Mouse (Mus musculus): ENCODE measurements around the gene Serpine1. TPM values are rescaled to one million over a fixed set of nuclear protein-coding genes. Genes with fewer than 3 reads are reported as not detected.

Gene Serpine1
- total RNA-seq, 4 experiments from 2014 or later = 0.77 to 3.0 (median 1.8) TPM

DNA sequence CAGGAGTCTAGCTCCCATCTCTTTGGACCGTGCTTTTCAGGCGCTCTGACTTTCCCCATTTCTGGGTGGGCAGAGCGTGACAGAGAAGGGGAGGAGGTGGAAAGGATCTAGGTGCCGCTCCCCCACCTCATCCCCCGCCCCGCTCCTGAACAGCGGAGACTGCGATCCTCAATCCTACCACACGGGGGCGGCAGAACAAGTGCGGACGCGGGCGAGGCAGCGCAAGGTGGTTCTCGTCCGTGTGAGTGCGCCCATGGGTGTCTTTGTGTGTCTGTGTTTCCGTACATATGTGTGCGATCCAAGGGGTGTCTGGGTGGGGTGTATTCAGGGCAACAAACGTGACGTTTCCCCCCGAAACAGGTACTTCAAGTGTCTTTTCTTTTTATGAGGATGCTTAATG, 46.9 kb downstream of the Serpine1 start:
- peak in 1 of 2 experiments; percentile 71 for DNase-seq (ENCODE audit: low spot score in 2 of 2)

DNA sequence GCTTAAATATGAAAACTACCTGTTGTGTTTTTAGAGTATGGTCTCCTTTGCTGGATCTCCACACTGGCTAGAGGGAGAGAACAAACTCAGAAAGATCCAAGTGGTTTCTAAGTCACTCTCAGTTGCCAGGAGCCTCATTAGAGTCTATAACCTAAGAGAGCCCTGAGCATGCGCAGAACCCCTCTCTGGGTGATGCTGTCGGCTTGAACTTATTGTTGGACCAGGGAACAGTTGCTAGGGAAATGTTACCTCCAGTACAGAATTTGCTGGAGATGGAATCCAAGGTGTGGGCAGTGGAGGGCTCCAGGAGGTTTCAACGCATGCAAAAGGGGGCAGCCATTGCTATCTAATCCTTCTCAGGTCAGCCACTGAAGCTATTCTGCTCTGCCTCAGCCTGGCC, 47.8 kb downstream of the Serpine1 start:
- DNase-seq (ENCODE audit: low spot score in 2 of 2) = no peak

DNA sequence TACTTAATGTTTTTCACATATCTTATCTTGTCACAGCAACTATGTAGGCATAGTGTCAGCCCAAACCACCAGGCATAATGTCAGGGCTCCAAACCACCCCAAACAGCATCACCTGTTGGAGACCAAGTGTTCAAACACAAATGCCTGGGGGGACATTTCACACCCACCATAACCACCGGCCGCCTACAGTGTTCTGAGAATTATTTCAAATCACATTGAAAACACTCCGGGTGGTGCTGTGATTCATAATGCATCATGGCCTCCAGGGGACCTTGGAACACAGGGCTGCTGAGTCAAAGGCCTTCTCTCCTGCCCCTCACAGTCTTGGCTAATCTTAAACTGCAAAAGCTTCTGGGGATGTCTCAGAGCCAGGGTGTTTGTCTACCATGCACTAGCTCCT, 56.2 kb downstream of the Serpine1 start:
- DNase-seq (ENCODE audit: low spot score in 2 of 2) = no peak

DNA sequence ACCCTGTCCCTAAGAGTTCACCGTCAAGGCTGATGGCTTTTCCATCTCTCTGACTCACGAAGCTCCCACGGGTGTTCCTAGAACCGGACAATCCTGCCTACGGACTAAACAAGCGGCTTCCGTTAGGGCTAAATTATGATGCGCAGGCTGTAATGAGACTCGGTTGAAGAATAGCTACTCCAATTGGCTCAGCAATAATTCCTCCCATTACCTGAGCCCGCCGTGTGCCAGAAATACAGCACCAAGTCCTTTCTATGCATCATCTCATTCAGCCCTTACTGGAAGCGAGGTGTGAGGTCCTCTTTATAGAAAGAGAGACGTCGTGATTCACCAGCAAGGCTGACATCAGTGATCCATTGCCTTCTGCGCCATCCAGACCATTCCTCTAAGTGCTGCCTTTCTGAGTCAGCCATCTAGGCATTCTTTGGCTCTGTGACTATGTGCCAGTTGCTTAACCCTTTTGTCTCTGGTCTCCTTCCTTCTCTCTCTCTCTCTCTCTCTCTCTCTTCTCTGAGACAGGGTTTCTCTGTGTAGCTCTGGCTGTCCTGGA, 59.6 kb downstream of the Serpine1 start:
- no peak for DNase-seq (ENCODE audit: low spot score in 2 of 2)

Other genes starting within 250 kb of the Serpine1 start
- 1 to 10 TPM; 4.0 to 4.7 (median 4.5) TPM for gene Col26a1, start 189.1 kb downstream of the Serpine1 start, total RNA-seq (2022)
- 10 to 100 TPM; 70.1 to 86.2 (median 80.7) TPM for gene Ift22, start 164.1 kb downstream of the Serpine1 start, total RNA-seq (2022)
- 100 to 1,000 TPM; 224 to 262 (median 228) TPM for gene Fis1, start 119.0 kb downstream of the Serpine1 start, total RNA-seq (2022)
- under 1 TPM in 2 of 4 experiments, not detected in 2; 0.27 to 0.33 TPM for gene Cldn15, start 105.7 kb downstream of the Serpine1 start, total RNA-seq (2022)
- gene Plod3, start 85.2 kb downstream of the Serpine1 start, total RNA-seq (2022) = 10 to 100 TPM; 37.1 to 51.5 (median 46.0) TPM
- gene Znhit1, start 84.2 kb downstream of the Serpine1 start, total RNA-seq (2022) = 10 to 100 TPM; 74.8 to 87.6 (median 80.4) TPM
- 100 to 1,000 TPM; 162 to 206 (median 186) TPM for gene Vgf, start 45.9 kb downstream of the Serpine1 start, total RNA-seq (2022)
- gene Ap1s1, start 26.1 kb downstream of the Serpine1 start, total RNA-seq (2022) = 100 to 1,000 TPM; 309 to 341 (median 318) TPM
- gene Trim56, start 43.9 kb upstream of the Serpine1 start, total RNA-seq (2022) = 10 to 100 TPM in 1 of 4 experiments, 1 to 10 TPM in 3; 6.1 to 11.0 (median 8.1) TPM
- not detected for gene Muc3, start 77.1 kb upstream of the Serpine1 start, total RNA-seq (2022)
- gene Muc3a, start 140.1 kb upstream of the Serpine1 start, total RNA-seq (2022) = 1 to 10 TPM; 3.4 to 6.4 (median 4.9) TPM
- gene Ache, start 215.3 kb upstream of the Serpine1 start, total RNA-seq (2022) = 10 to 100 TPM; 61.0 to 73.5 (median 63.6) TPM
- gene Ufsp1, start 222.4 kb upstream of the Serpine1 start, total RNA-seq (2022) = 10 to 100 TPM in 3 of 4 experiments, 1 to 10 TPM in 1; 7.4 to 14.7 (median 12.7) TPM
- 100 to 1,000 TPM; 220 to 278 (median 242) TPM for gene Srrt, start 235.4 kb upstream of the Serpine1 start, total RNA-seq (2022)
- gene Trip6, start 242.1 kb upstream of the Serpine1 start, total RNA-seq (2022) = 1 to 10 TPM; 6.1 to 8.0 (median 6.7) TPM